ENCODE assay signal across 7 mouse cellular contexts in genomic region chr10:127739661-127740161, GRCm38 (mm10). TPM values are rescaled to one million over a fixed set of nuclear protein-coding genes. Genes with fewer than 3 reads are reported as not detected.
DNase-seq lines count a peak whose midpoint lies in the region; ATAC-seq and TF ChIP-seq lines count a peak whose summit lies in the region.

No protein-coding gene starts in this region.

- no peak for TF ChIP-seq POLR2A in bone marrow macrophage, adult 2 months (IDR thresholded peaks at IDR 0.05; ENCODE audit: borderline replicate concordance, low read depth, low read length)

- under 1% methylated on average over 38 of the region's 55 CpGs for WGBS in heart, embryonic 15.5 days
- under 1% methylated on average over 55 of the region's 55 CpGs for WGBS in limb, embryonic 10.5 days
- WGBS in midbrain, embryonic 16.5 days = under 1% methylated on average over 55 of the region's 55 CpGs

- H3K4me1 ChIP-seq in bone marrow macrophage, adult 2 months (ENCODE audit: control insufficient read depth, insufficient read depth, low read length) = peaks cover 19% of the 10 kb centered on the region
- peaks cover 20% of the 10 kb centered on the region for H3K4me1 ChIP-seq in heart, embryonic 15.5 days (replicated peaks)
- peaks cover 19% of the 10 kb centered on the region for H3K4me1 ChIP-seq in limb, embryonic 10.5 days
- peaks cover 12% of the 10 kb centered on the region for H3K4me1 ChIP-seq in midbrain, embryonic 16.5 days (ENCODE audit: control insufficient read depth, insufficient read depth, low read length)

- H3K9ac ChIP-seq in heart, embryonic 15.5 days = peak overlapping the region; percentile 96
- peak overlapping the region; percentile 95 for H3K9ac ChIP-seq in midbrain, embryonic 16.5 days (ENCODE audit: low read depth, low read length)

- no peak for TF ChIP-seq CTCF in bone marrow macrophage, adult 2 months (IDR thresholded peaks at IDR 0.05; ENCODE audit: low read depth, low read length)

- H3K36me3 ChIP-seq in heart, embryonic 15.5 days = peaks cover 32% of the 10 kb centered on the region
- peaks cover 37% of the 10 kb centered on the region for H3K36me3 ChIP-seq in limb, embryonic 10.5 days
- H3K36me3 ChIP-seq in midbrain, embryonic 16.5 days (ENCODE audit: control insufficient read depth, insufficient read depth, low read length) = peaks cover 25% of the 10 kb centered on the region

- H3K9me3 ChIP-seq in heart, embryonic 15.5 days (replicated peaks) = no peaks in the 10 kb centered on the region
- H3K9me3 ChIP-seq in limb, embryonic 10.5 days (replicated peaks) = no peaks in the 10 kb centered on the region
- H3K9me3 ChIP-seq in midbrain, embryonic 16.5 days (replicated peaks; ENCODE audit: control insufficient read depth, low read length, poor library complexity, severe bottlenecking) = no peaks in the 10 kb centered on the region

- peak; percentile 64 for ATAC-seq in heart, embryonic 15.5 days (replicated peaks; ENCODE audit: insufficient number of reproducible peaks, insufficient read depth, low FRiP score, low read depth)
- peak; percentile 67 for ATAC-seq in midbrain, embryonic 16.5 days

- H3K4me2 ChIP-seq in heart, embryonic 15.5 days = peak overlapping the region; percentile 66
- peak overlapping the region; percentile 79 for H3K4me2 ChIP-seq in midbrain, embryonic 16.5 days (ENCODE audit: low read length)

- peak; percentile 29 for DNase-seq in ovary, postnatal 10 days (ENCODE audit: low spot score)
- no peak for DNase-seq in ovary, adult 18-20 months (ENCODE audit: low spot score)
- peak; percentile 70 for DNase-seq in limb, embryonic 10.5 days (ENCODE audit: low spot score)
- peak; percentile 70 for DNase-seq in thymus, postnatal 4 days

- H3K27me3 ChIP-seq in heart, embryonic 15.5 days = no peaks in the 10 kb centered on the region
- H3K27me3 ChIP-seq in limb, embryonic 10.5 days (ENCODE audit: low read depth, poor library complexity, severe bottlenecking) = no peaks in the 10 kb centered on the region
- no peaks in the 10 kb centered on the region for H3K27me3 ChIP-seq in midbrain, embryonic 16.5 days (ENCODE audit: control insufficient read depth, insufficient read depth, low read depth, low read length)

- peak overlapping the region; percentile 94 for H3K4me3 ChIP-seq in bone marrow macrophage, adult 2 months (ENCODE audit: insufficient read depth, low read length)
- H3K4me3 ChIP-seq in heart, embryonic 15.5 days = peak overlapping the region; percentile 93
- H3K4me3 ChIP-seq in limb, embryonic 10.5 days = peak overlapping the region; percentile 100
- peak overlapping the region; percentile 97 for H3K4me3 ChIP-seq in midbrain, embryonic 16.5 days (ENCODE audit: low read depth, low read length)

- no peak overlapping the region for H3K27ac ChIP-seq in bone marrow macrophage, adult 2 months (ENCODE audit: insufficient read depth, low read depth, low read length)
- H3K27ac ChIP-seq in heart, embryonic 15.5 days = peak overlapping the region; percentile 80
- H3K27ac ChIP-seq in limb, embryonic 10.5 days = peak overlapping the region; percentile 97
- peak overlapping the region; percentile 81 for H3K27ac ChIP-seq in midbrain, embryonic 16.5 days (ENCODE audit: low read length)

RNA-seq across cellular contexts. Expression of gene Zbtb39, which starts 0.4 kb away (rescaled TPM):
- polyA plus RNA-seq in bone marrow macrophage, adult 2 months (2012; ENCODE audit: insufficient read depth, insufficient read length, missing spikeins) = 4.4 and 4.6 TPM in 2 replicates
- 1.6 TPM in 2 replicates for polyA plus RNA-seq in heart, embryonic 15.5 days (2015; fragmentation: Nextera tagmentation; extraction: Ambion mirVana)
- polyA plus RNA-seq in limb, embryonic 10.5 days (2016; fragmentation: Nextera tagmentation; extraction: Ambion mirVana) = 5.1 and 5.5 TPM in 2 replicates
- polyA plus RNA-seq in midbrain, embryonic 16.5 days (2015; fragmentation: Nextera tagmentation; extraction: Ambion mirVana) = 2.7 and 3.2 TPM in 2 replicates

RNA-seq across cellular contexts. Expression of gene Gpr182, which starts 11.8 kb away (rescaled TPM):
- polyA plus RNA-seq in bone marrow macrophage, adult 2 months (2012; ENCODE audit: insufficient read depth, insufficient read length, missing spikeins) = not detected in 2 replicates
- polyA plus RNA-seq in heart, embryonic 15.5 days (2015; fragmentation: Nextera tagmentation; extraction: Ambion mirVana) = 14.1 and 16.3 TPM in 2 replicates
- 0.50 and 0.51 TPM in 2 replicates for polyA plus RNA-seq in limb, embryonic 10.5 days (2016; fragmentation: Nextera tagmentation; extraction: Ambion mirVana)
- 1.1 and 1.7 TPM in 2 replicates for polyA plus RNA-seq in midbrain, embryonic 16.5 days (2015; fragmentation: Nextera tagmentation; extraction: Ambion mirVana)

RNA-seq across cellular contexts. Expression of gene Tac2, which starts 15.4 kb away (rescaled TPM):
- polyA plus RNA-seq in bone marrow macrophage, adult 2 months (2012; ENCODE audit: insufficient read depth, insufficient read length, missing spikeins) = not detected in 2 replicates
- 0.43 and 0.64 TPM in 2 replicates for polyA plus RNA-seq in heart, embryonic 15.5 days (2015; fragmentation: Nextera tagmentation; extraction: Ambion mirVana)
- 2.1 and 2.8 TPM in 2 replicates for polyA plus RNA-seq in limb, embryonic 10.5 days (2016; fragmentation: Nextera tagmentation; extraction: Ambion mirVana)
- 0.34 and 1.2 TPM in 2 replicates for polyA plus RNA-seq in midbrain, embryonic 16.5 days (2015; fragmentation: Nextera tagmentation; extraction: Ambion mirVana)

RNA-seq across cellular contexts. Expression of gene Rdh1, which starts 19.8 kb away (rescaled TPM):
- polyA plus RNA-seq in bone marrow macrophage, adult 2 months (2012; ENCODE audit: insufficient read depth, insufficient read length, missing spikeins) = not detected in 2 replicates
- polyA plus RNA-seq in heart, embryonic 15.5 days (2015; fragmentation: Nextera tagmentation; extraction: Ambion mirVana) = 0.03 and 0.05 TPM in 2 replicates
- not detected in 2 replicates for polyA plus RNA-seq in limb, embryonic 10.5 days (2016; fragmentation: Nextera tagmentation; extraction: Ambion mirVana)
- not detected in 2 replicates for polyA plus RNA-seq in midbrain, embryonic 16.5 days (2015; fragmentation: Nextera tagmentation; extraction: Ambion mirVana)

RNA-seq across cellular contexts. Expression of gene Rdh16f1, which starts 19.9 kb away (rescaled TPM):
- not detected in 2 replicates for polyA plus RNA-seq in bone marrow macrophage, adult 2 months (2012; ENCODE audit: insufficient read depth, insufficient read length, missing spikeins)
- polyA plus RNA-seq in heart, embryonic 15.5 days (2015; fragmentation: Nextera tagmentation; extraction: Ambion mirVana) = 0.10 TPM in 1 of 2 replicates, not detected in the other
- polyA plus RNA-seq in limb, embryonic 10.5 days (2016; fragmentation: Nextera tagmentation; extraction: Ambion mirVana) = not detected in 2 replicates
- 0.25 TPM in 1 of 2 replicates, not detected in the other for polyA plus RNA-seq in midbrain, embryonic 16.5 days (2015; fragmentation: Nextera tagmentation; extraction: Ambion mirVana)
